Mouse (Mus musculus): ENCODE results near the gene Ifitm5.

GRCm38 (mm10) chr7:140943356-140943755 is 6.7 kb downstream of the Ifitm5 start:
- TF ChIP-seq CTCF (IDR thresholded peaks at IDR 0.05; ENCODE audit: low read depth), result no peak
- TF ChIP-seq EP300 (IDR thresholded peaks at IDR 0.05; ENCODE audit: low read depth), result no peak

Measured in heart, postnatal 0 days (tissue).